Mouse (Mus musculus): ENCODE data around the gene Tbx2.

The Tbx2 gene

GRCm38 (mm10) chr11:85840803-85841145, 8.4 kb downstream of the Tbx2 start:
- no peak for DNase-seq

GRCm38 (mm10) chr11:85841211-85841681, 8.9 kb downstream of the Tbx2 start:
- no peak for DNase-seq

GRCm38 (mm10) chr11:85841980-85842379, 9.6 kb downstream of the Tbx2 start:
- DNase-seq, result peak; percentile 28 to 54

GRCm38 (mm10) chr11:85842596-85843346, 10.4 kb downstream of the Tbx2 start:
- DNase-seq, result peak in 1 of 2 experiments; percentile 24

- peak; percentile 77 to 79 for DNase-seq
These were observed 11.0 kb downstream of the Tbx2 start for GRCm38 (mm10) chr11:85843347-85843692.

- peak; percentile 85 to 92 for DNase-seq
These were observed 12.0 kb downstream of the Tbx2 start for GRCm38 (mm10) chr11:85844144-85844965.

GRCm38 (mm10) chr11:85844971-85845370, 12.6 kb downstream of the Tbx2 start:
- peak; percentile 78 to 82 for DNase-seq

GRCm38 (mm10) chr11:85845921-85846320, 13.6 kb downstream of the Tbx2 start:
- DNase-seq, result peak; percentile 64 to 68

- peak; percentile 53 to 61 for DNase-seq
These were observed 14.2 kb downstream of the Tbx2 start for GRCm38 (mm10) chr11:85846509-85846908.

GRCm38 (mm10) chr11:85849037-85849436, 16.7 kb downstream of the Tbx2 start:
- DNase-seq, result peak; percentile 74 to 80

GRCm38 (mm10) chr11:85850233-85850632, 17.9 kb downstream of the Tbx2 start, which contains the start of gene Gm11444:
TSS of gene Gm11444 (minus strand) at chr11:85850333.
- DNase-seq, result no peak

- no peak for DNase-seq
These were observed 18.4 kb downstream of the Tbx2 start for GRCm38 (mm10) chr11:85850758-85851157.

GRCm38 (mm10) chr11:85857997-85858698, 25.8 kb downstream of the Tbx2 start:
- no peak for DNase-seq

- DNase-seq, result no peak
These were observed 32.0 kb downstream of the Tbx2 start for GRCm38 (mm10) chr11:85864363-85864762.

- DNase-seq, result no peak
These were observed 43.9 kb downstream of the Tbx2 start for GRCm38 (mm10) chr11:85876059-85876788.

- DNase-seq, result no peak
These were observed 52.1 kb downstream of the Tbx2 start for GRCm38 (mm10) chr11:85884498-85884897.

GRCm38 (mm10) chr11:85885665-85886428, 53.5 kb downstream of the Tbx2 start, which contains the start of gene Tbx4:
TSS of gene Tbx4 (plus strand) at chr11:85886422.
- no peak for DNase-seq

- DNase-seq, result no peak
These were observed 54.1 kb downstream of the Tbx2 start for GRCm38 (mm10) chr11:85886429-85886785.

- DNase-seq, result no peak
These were observed 54.9 kb downstream of the Tbx2 start for GRCm38 (mm10) chr11:85887273-85887672.

- DNase-seq, result no peak
These were observed 55.6 kb downstream of the Tbx2 start for GRCm38 (mm10) chr11:85887801-85888450.

GRCm38 (mm10) chr11:85888451-85888961, 56.2 kb downstream of the Tbx2 start:
- no peak for DNase-seq

All from kidney, adult 8-10 months (tissue).